Mouse (Mus musculus): ENCODE data around the gene Tgm2. TPM values are rescaled to one million over a fixed set of nuclear protein-coding genes. Genes with fewer than 3 reads are reported as not detected.

The Tgm2 gene
- polyA plus RNA-seq, 1 experiment: 53.3 TPM

DNA sequence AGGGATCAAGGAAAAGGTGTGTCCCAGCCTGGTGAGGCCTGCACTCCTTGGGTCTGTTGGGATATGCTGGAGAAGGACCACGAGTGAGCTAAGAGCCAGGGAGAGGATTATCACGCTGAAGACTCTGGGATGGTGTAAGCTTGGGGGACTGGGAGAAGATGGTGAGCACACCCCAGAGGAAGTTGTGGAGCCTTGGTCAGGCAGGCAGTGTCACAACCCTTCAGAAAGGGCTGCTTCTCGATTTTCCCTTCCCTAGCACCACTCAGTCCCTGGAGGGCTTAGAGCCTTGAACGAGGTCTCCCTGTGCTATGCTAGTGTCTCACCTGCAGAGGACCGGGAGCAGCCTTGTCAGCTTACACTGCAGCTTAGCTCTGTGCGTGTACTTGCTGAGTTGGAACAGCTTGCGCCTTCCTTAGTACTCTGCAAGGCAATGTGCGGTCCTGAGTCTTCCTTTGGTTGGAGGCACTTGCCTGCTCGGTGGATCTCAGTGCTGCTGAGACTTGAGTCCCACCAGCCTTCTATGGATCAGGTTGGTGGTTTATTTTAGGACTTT lies 66.3 kb downstream of the Tgm2 start:
- Histone ChIP-seq H3K27ac (ENCODE audit: insufficient read depth, low read length) (no peak overlapping the region), H3K27me3 (ENCODE audit: control insufficient read depth, insufficient read depth, low read length) (no peaks in the 10 kb centered on the region), H3K36me3 (ENCODE audit: control insufficient read depth, insufficient read depth, low read length) (peaks cover 21% of the 10 kb centered on the region), H3K4me1 (ENCODE audit: control insufficient read depth, insufficient read depth, insufficient read length) (no peaks in the 10 kb centered on the region), H3K4me3 (ENCODE audit: extremely low read depth, insufficient read depth, insufficient read length) (no peak overlapping the region)
- no peak for TF ChIP-seq CTCF (IDR thresholded peaks at IDR 0.05; ENCODE audit: extremely low read depth, insufficient read depth, insufficient read length, insufficient replicate concordance)
- no peak for TF ChIP-seq POLR2A (IDR thresholded peaks at IDR 0.05; ENCODE audit: low read depth, low read length)
- no peak for DNase-seq (ENCODE audit: low read depth in 1 of 2, low spot score in 2 of 2)
- WGBS: 76% methylated on average over 9 of the region's 9 CpGs

DNA sequence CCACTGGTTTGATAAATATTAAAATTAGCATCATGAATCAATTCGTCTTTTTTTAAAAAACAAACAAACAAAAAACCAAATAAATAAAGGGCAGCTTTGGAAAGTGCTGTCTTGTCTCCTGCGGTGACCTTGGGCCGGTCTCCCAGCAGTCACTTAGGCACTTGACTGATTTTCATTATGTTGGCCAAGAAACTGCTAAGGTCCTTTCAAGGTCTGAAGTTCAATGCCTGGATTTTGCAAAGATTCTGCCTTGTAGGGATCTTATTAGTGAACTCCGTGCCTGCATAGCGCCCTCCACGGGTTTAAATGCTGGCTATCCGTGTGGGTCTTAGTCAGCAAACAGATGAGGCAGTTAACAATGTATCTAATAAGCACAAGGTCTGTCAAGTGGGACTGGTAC lies 67.3 kb downstream of the Tgm2 start:
- Histone ChIP-seq H3K27me3 (ENCODE audit: control insufficient read depth, insufficient read depth, low read length) (no peaks in the 10 kb centered on the region), H3K4me3 (ENCODE audit: extremely low read depth, insufficient read depth, insufficient read length) (no peak overlapping the region), H3K4me1 (ENCODE audit: control insufficient read depth, insufficient read depth, insufficient read length) (no peaks in the 10 kb centered on the region), H3K36me3 (ENCODE audit: control insufficient read depth, insufficient read depth, low read length) (peaks cover 25% of the 10 kb centered on the region), H3K27ac (ENCODE audit: insufficient read depth, low read length) (no peak overlapping the region)
- 94% methylated on average over 7 of the region's 7 CpGs for WGBS
- no peak for TF ChIP-seq CTCF (IDR thresholded peaks at IDR 0.05; ENCODE audit: extremely low read depth, insufficient read depth, insufficient read length, insufficient replicate concordance)
- DNase-seq (ENCODE audit: low read depth in 1 of 2, low spot score in 2 of 2): no peak

DNA sequence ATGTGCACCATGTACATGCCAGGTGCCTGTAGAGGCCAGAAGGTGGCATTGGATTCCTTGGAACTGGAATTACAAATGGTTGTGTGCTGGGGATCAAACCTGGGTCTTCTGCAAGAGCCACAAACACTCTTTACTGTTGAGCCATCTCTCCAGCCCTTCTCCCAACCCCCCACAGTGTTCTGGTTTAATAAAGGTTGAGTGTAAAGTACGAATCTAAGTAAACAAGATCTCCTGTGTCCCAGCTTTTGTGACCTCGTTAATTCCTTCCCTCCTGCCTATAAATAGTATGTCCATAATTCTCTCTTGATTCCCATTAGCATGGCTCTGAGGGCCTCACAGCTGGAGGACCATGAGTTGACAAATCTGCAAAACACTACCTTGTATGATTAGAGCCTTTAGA lies 68.3 kb downstream of the Tgm2 start:
- peaks cover 26% of the 10 kb centered on the region for H3K36me3 ChIP-seq (ENCODE audit: control insufficient read depth, insufficient read depth, low read length)

DNA sequence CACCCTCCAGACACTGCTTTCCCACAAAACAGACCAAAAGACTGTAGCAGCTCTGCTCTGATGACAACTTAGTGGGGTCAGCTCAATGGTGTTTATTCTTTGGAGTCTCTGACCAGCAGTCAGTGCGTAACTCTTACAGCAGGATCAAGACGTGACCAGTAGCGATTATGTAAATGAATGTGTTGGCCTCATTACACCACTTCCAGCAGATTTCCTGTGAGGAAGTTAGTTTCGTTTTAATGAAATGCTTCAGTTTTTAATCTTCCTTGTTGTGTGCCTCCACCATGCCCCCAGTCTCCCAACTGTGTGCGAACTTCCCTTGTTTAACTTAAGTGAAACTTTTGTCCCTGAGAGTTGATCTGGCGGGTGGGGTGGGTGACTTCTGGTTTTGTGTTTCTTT lies 69.5 kb downstream of the Tgm2 start:
- no peak for TF ChIP-seq POLR2A (IDR thresholded peaks at IDR 0.05; ENCODE audit: low read depth, low read length)
- no peak for TF ChIP-seq CTCF (IDR thresholded peaks at IDR 0.05; ENCODE audit: extremely low read depth, insufficient read depth, insufficient read length, insufficient replicate concordance)
- Histone ChIP-seq H3K4me3 (ENCODE audit: extremely low read depth, insufficient read depth, insufficient read length) (no peak overlapping the region), H3K36me3 (ENCODE audit: control insufficient read depth, insufficient read depth, low read length) (peaks cover 28% of the 10 kb centered on the region), H3K4me1 (ENCODE audit: control insufficient read depth, insufficient read depth, insufficient read length) (no peaks in the 10 kb centered on the region), H3K27ac (ENCODE audit: insufficient read depth, low read length) (no peak overlapping the region), H3K27me3 (ENCODE audit: control insufficient read depth, insufficient read depth, low read length) (no peaks in the 10 kb centered on the region)
- 65% methylated on average over 6 of the region's 6 CpGs for WGBS
- no peak for DNase-seq (ENCODE audit: low read depth in 1 of 2, low spot score in 2 of 2)

More for the DNA sequence above, 68.3 kb downstream of the Tgm2 start:
- no peak for DNase-seq (ENCODE audit: low read depth in 1 of 2, low spot score in 2 of 2)
- Histone ChIP-seq H3K27ac (ENCODE audit: insufficient read depth, low read length) (no peak overlapping the region), H3K4me3 (ENCODE audit: extremely low read depth, insufficient read depth, insufficient read length) (no peak overlapping the region), H3K27me3 (ENCODE audit: control insufficient read depth, insufficient read depth, low read length) (no peaks in the 10 kb centered on the region), H3K4me1 (ENCODE audit: control insufficient read depth, insufficient read depth, insufficient read length) (no peaks in the 10 kb centered on the region)
- WGBS: 90% methylated on average over 2 of the region's 2 CpGs
- TF ChIP-seq POLR2A (IDR thresholded peaks at IDR 0.05; ENCODE audit: low read depth, low read length) (no peak), CTCF (IDR thresholded peaks at IDR 0.05; ENCODE audit: extremely low read depth, insufficient read depth, insufficient read length, insufficient replicate concordance) (no peak)

DNA sequence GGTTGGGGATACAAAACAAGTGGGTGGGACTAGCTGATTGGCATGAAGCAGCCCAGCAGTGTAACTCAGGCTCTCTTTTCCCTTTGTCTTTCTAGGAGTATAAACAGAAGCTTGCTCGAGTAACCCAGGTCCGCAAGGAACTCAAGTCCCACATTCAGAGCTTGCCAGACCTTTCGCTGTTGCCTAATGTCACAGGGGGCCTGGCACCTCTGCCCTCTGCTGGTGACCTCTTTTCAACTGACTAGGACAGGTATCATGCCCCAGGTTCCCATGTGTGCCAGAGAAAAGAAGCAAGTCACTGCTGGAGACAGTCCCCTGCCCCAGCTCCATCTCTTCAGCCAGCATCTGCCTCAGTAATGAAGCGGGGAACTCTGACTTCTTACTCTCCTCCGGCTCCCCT lies 71.4 kb downstream of the Tgm2 start:
- DNase-seq (ENCODE audit: low read depth in 1 of 2, low spot score in 2 of 2): no peak
- Histone ChIP-seq H3K36me3 (ENCODE audit: control insufficient read depth, insufficient read depth, low read length) (peaks cover 31% of the 10 kb centered on the region), H3K4me3 (ENCODE audit: extremely low read depth, insufficient read depth, insufficient read length) (no peak overlapping the region), H3K4me1 (ENCODE audit: control insufficient read depth, insufficient read depth, insufficient read length) (no peaks in the 10 kb centered on the region), H3K27me3 (ENCODE audit: control insufficient read depth, insufficient read depth, low read length) (no peaks in the 10 kb centered on the region), H3K27ac (ENCODE audit: insufficient read depth, low read length) (no peak overlapping the region)
- no peak for TF ChIP-seq POLR2A (IDR thresholded peaks at IDR 0.05; ENCODE audit: low read depth, low read length)
- no peak for TF ChIP-seq CTCF (IDR thresholded peaks at IDR 0.05; ENCODE audit: extremely low read depth, insufficient read depth, insufficient read length, insufficient replicate concordance)
- 94% methylated on average over 5 of the region's 5 CpGs for WGBS

DNA sequence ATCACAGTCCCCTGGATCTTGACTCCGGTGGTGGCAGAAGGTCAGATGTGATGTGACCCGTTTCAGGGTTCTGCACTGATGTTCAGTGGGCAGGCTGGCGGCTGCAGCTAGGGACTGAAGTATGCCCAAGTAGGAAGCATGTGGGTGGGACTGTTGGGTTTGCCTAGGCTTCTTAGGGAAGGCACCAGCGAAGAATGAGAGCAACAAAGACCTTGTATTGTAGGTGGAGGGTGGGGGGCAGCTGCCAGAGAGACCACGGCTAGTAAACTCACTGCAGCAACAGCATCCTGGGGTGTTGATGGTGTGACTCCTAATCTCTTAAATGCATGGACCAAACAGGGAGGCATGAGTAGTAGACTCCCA lies 74.6 kb downstream of the Tgm2 start:
- Histone ChIP-seq H3K36me3 (ENCODE audit: control insufficient read depth, insufficient read depth, low read length) (peaks cover 24% of the 10 kb centered on the region), H3K27me3 (ENCODE audit: control insufficient read depth, insufficient read depth, low read length) (no peaks in the 10 kb centered on the region), H3K4me3 (ENCODE audit: extremely low read depth, insufficient read depth, insufficient read length) (no peak overlapping the region), H3K27ac (ENCODE audit: insufficient read depth, low read length) (no peak overlapping the region), H3K4me1 (ENCODE audit: control insufficient read depth, insufficient read depth, insufficient read length) (no peaks in the 10 kb centered on the region)
- no peak for DNase-seq (ENCODE audit: low read depth in 1 of 2, low spot score in 2 of 2)
- TF ChIP-seq CTCF (IDR thresholded peaks at IDR 0.05; ENCODE audit: extremely low read depth, insufficient read depth, insufficient read length, insufficient replicate concordance) (no peak), POLR2A (IDR thresholded peaks at IDR 0.05; ENCODE audit: low read depth, low read length) (no peak)
- WGBS: 88% methylated on average over 5 of the region's 5 CpGs

DNA sequence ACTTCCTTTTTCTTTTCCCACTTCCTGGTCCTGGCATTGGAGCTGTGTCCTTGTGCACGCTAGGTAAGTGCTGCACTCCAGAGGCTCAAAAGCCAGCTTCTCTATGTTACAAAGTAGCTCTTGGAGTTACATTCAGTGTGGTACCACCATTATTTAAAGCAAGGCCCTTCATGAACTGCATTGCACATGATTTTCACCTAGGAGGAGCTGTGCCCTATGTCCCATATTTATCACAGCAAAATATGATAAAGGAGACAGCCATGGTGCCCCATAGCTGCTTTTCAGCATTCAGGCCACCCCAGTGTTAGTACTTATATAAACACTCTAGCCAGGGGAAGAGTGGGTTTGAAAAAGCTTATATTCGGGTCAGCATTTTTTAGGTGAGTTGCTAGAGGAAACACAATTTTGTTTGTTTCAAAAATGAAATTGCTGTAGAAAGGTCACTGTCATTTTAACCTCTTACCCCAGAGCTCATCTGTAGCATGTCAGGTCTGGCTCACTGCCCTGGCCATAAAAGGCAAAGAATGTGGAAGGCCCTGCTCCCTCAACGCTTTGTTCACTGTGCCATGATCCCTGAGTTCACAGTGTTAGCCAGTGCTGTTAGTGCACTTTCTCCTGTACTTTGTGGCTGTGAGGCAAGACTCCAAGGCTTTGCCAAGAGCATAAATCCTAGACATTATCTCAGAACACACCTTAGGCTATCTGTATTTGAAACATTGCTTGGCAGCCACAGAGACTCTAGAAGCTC lies 75.2 kb downstream of the Tgm2 start:
- WGBS: 83% methylated on average over 3 of the region's 3 CpGs
- no peak for DNase-seq (ENCODE audit: low read depth in 1 of 2, low spot score in 2 of 2)
- H3K27ac ChIP-seq (ENCODE audit: insufficient read depth, low read length): no peak overlapping the region
- no peaks in the 10 kb centered on the region for H3K27me3 ChIP-seq (ENCODE audit: control insufficient read depth, insufficient read depth, low read length)
- TF ChIP-seq POLR2A (IDR thresholded peaks at IDR 0.05; ENCODE audit: low read depth, low read length) (no peak), CTCF (IDR thresholded peaks at IDR 0.05; ENCODE audit: extremely low read depth, insufficient read depth, insufficient read length, insufficient replicate concordance) (no peak)
- peaks cover 21% of the 10 kb centered on the region for H3K36me3 ChIP-seq (ENCODE audit: control insufficient read depth, insufficient read depth, low read length)
- no peak overlapping the region for H3K4me3 ChIP-seq (ENCODE audit: extremely low read depth, insufficient read depth, insufficient read length)
- H3K4me1 ChIP-seq (ENCODE audit: control insufficient read depth, insufficient read depth, insufficient read length): no peaks in the 10 kb centered on the region
